Mouse (Mus musculus): ENCODE measurements around the gene Prodh2.
A peak's percentile ranks its signal among the peaks of the same experiment; 100 is the strongest.

The Prodh2 gene

DNA sequence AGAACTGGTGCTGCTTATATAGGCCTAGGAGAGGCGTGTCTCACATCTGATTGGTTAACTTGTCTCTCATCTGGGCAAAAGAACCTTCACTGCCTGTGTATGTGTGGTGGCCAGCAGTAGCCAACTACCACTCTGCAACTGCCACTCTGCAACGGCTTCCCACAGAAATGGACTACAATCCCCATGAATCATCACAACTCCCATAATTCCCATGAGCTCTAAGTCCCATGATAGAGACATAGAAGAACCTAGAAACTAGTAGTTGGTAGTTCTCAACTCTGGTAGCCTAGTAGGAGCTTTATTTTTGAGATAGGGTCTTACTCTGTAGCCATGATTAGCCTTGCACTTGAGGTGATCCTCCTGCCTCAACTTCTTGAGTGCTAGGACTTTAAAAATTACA, 56.5 kb downstream of the Prodh2 start:
- no peak for DNase-seq (ENCODE audit: low read depth, low spot score)

DNA sequence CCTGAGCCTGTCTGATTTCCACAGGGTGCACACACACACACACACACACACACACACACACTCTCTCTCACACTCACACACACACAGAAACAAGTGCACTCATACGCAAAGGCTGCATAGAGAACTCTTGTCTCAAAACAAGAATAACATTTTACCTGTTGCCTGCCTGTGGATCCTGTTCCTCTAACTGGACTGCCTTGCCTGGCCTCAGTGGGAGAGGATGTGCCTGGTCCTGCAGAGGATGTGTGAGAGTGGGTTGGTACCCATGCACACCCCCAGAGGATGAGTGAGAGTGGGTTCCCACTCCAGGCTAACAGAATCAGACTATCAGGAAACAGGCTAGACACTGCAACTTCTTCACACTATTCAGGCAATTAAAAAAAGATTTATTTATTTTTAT, 57.2 kb downstream of the Prodh2 start:
- no peak for DNase-seq (ENCODE audit: low read depth, low spot score)

- peak; percentile 66 for DNase-seq (ENCODE audit: low read depth, low spot score)
Measured at GRCm38 (mm10) chr7:30551445-30552101, 58.2 kb downstream of the Prodh2 start.

DNA sequence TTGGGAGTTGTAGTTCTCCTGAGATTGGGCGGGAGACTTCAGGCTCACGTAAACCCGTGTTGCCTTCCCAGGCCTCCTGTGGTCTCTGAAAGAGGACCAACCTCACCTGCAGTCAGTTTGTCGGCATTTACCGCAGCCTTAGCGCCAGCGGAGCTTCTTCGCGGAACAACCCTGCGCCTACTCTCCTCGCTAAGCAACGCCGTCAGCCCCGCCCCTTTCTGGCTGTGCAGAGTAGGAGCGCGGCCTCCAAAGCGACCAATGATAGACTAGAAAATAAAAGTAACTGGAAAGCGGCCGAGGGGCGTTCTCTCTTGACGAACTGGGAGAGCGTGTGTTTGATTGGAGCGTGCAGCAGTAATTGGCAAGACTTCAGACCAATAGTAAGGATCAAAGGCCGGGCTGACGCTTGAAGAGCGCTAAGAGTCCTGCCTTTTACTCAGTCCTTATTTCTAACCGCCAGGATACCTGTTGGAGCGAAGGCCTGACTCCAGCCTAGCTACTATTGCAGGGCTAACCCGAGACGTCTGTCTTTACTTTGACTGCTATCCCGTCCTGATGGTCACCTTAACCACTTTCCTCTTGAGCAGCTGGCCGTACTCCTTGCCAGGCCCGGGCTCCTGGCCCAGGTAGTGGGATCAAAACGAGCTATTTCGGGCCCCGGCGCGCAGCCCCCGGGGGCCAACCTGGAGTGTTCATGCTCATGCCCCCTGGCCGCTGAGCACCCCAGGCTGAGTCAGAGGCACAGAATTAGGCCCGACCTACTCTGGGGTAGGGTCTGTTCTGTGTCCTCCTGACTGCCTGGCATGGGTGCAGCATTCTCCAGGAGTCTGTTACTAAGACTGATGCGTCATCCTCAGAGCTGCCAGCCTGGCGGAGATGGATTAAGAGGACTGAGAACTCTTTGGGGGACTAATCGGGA, 58.9 kb downstream of the Prodh2 start, which contains the start of the genes Hspb6 and Proser3:
TSS of gene Hspb6 (plus strand) at position 77 of the 919 bp plus-strand sequence.
TSS of gene Proser3 (minus strand) at position 198 of the 919 bp plus-strand sequence.
- DNase-seq (ENCODE audit: low read depth, low spot score), result peak; percentile 91

- no peak for DNase-seq (ENCODE audit: low read depth, low spot score)
Measured at GRCm38 (mm10) chr7:30553021-30553589, 59.7 kb downstream of the Prodh2 start.

GRCm38 (mm10) chr7:30553810-30554584, 60.6 kb downstream of the Prodh2 start:
- DNase-seq (ENCODE audit: low read depth, low spot score), result no peak

DNA sequence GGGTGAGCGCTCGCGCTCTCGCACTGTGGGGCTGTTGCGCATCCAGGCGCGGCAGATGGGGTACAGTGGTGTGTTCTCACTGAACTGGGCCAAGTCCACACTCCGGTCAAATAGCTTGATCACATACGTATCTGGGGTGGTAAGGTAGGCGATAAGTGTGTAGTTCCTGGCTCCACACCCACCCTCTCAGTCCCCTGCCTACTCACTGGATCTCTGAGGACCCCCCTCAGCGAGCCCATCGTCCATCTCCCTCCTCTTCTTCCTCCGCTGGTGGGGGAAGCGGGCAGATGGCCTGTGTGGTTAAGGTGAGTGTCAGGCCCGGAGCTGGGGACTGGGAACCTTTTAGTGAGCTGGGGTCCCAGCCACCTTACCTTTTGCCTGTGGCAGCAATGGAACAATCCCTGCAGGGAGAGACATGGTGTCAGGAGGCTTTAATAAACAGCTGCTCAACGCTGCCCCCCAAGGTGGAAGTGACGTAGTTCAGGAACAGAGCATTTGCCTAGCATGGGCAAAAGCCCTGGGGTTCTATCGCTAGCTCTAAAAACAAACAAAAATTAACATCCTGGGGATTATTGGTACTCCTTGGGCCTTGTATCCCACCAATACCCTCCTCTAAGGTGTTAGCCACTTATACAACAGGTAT, 63.6 kb downstream of the Prodh2 start:
- DNase-seq (ENCODE audit: low read depth, low spot score), result no peak

DNA sequence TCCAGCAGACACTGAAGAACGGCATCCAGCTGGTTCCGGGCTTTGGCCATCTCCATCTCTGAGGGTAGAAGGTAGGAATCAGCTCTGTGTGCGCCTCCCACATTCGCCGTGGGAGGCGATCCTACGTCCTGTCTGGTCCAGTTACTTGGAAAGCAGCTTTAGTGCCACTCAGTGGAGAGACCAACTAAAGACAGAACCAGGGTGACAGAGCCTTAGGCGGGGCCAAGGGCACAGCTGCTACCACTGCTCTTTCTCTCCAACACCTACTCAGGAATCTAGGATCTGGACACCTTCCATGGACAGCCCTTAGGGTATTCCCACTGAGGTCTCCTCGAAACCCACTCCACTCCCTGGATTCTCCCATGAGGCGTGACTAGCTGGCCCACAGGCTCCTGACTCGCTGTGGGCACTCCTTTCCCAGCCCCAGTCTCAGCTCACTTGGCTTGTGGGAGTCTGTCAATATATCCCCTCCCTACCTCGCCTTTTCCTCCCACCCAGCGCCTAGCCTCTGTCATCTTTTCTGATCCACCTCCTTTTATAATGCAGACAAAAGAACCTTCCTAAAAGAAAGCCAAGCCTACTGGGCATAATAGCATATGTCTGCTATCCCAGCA, 64.6 kb downstream of the Prodh2 start:
- DNase-seq (ENCODE audit: low read depth, low spot score), result no peak

- DNase-seq (ENCODE audit: low read depth, low spot score), result no peak
Measured at GRCm38 (mm10) chr7:30558656-30559442, 65.4 kb downstream of the Prodh2 start.

DNA sequence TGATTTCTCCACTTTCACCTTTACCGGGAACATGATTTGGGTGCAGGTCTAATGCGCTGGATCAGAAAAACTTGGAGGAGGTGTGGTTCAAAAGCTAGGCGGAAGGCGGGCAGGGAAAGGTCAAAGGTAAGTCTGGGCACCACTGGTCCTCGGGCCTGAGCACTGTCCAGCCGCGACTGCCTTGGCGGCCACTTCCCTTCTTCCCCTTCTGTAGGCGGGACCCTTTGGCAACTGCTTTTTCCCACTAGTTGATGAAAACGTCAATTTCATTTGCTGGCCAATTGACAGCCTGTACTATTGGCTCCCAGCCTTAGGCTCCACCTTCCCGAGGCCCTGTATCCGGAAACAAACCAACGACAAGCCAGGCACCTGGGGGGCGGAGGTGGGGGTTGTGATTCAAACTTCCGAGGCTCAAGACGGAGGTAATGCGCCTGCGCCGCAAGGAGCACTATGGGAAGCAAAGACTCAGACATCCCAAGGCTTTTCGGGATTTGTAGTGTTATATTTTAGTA, 66.1 kb downstream of the Prodh2 start, which contains the start of gene Lin37:
TSS of gene Lin37 (minus strand) at position 396 of the 512 bp plus-strand sequence.
- DNase-seq (ENCODE audit: low read depth, low spot score), result peak; percentile 95

DNA sequence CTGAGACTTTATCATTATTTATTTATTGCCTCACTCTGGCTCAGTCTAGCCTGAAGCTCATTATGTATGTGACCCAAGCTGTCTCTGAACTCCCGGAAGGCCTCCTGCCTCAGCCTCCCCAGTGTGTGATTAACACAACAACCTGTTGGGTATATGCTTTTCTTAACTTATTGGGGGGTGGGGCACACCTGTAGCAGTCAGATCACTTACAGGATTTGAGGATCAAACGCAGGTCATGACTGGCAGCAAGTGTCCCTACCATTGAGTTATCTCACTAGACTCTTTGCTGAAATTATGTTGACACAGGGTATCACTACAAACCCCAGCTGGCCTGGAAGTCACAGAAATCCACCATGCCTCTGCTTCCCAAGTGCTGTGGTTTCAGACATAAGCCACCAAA, 66.9 kb downstream of the Prodh2 start:
- no peak for DNase-seq (ENCODE audit: low read depth, low spot score)

- DNase-seq (ENCODE audit: low read depth, low spot score), result no peak
Measured at GRCm38 (mm10) chr7:30562526-30563116, 69.2 kb downstream of the Prodh2 start.
